Mouse (Mus musculus) 3T3-L1 (cell line): ENCODE measurements around the gene Trpm4.
A peak's percentile ranks its signal among the peaks of the same experiment; 100 is the strongest.

Experiments
- DNase-seq: peaks from one replicate; pipeline ENCODE4 v3.0.0-alpha.2; 2015; ENCODE audit warnings: low read depth, low spot score

Trpm4 gene

GRCm38 (mm10) chr7:45312686-45313453 lies 20.7 kb downstream of the Trpm4 start:
- DNase-seq, result peak; percentile 84

- no peak for DNase-seq
These were observed 21.6 kb downstream of the Trpm4 start for GRCm38 (mm10) chr7:45312023-45312422.

GRCm38 (mm10) chr7:45309455-45309854 lies 24.1 kb downstream of the Trpm4 start:
- DNase-seq, result peak; percentile 35

- no peak for DNase-seq
These were observed 24.9 kb downstream of the Trpm4 start for GRCm38 (mm10) chr7:45308551-45309240.

GRCm38 (mm10) chr7:45305275-45305674 lies 28.3 kb downstream of the Trpm4 start:
- DNase-seq, result peak; percentile 35

GRCm38 (mm10) chr7:45304869-45305268 lies 28.7 kb downstream of the Trpm4 start:
- no peak for DNase-seq

- no peak for DNase-seq
These were observed 31.0 kb downstream of the Trpm4 start for GRCm38 (mm10) chr7:45302626-45303025.

- DNase-seq, result peak; percentile 69
These were observed 33.3 kb downstream of the Trpm4 start for GRCm38 (mm10) chr7:45300270-45300669.

GRCm38 (mm10) chr7:45299752-45300151 lies 33.8 kb downstream of the Trpm4 start:
- peak; percentile 80 for DNase-seq

GRCm38 (mm10) chr7:45297563-45297962 lies 36.0 kb downstream of the Trpm4 start:
- no peak for DNase-seq

GRCm38 (mm10) chr7:45296626-45297025 lies 37.0 kb downstream of the Trpm4 start:
- no peak for DNase-seq

GRCm38 (mm10) chr7:45286486-45286885 lies 47.1 kb downstream of the Trpm4 start:
- no peak for DNase-seq

- DNase-seq, result peak; percentile 21
These were observed 56.3 kb downstream of the Trpm4 start, which contains the start of gene Slc6a21 for GRCm38 (mm10) chr7:45277136-45277760. Slc6a21 (plus strand) TSS chr7:45277513.

- no peak for DNase-seq
These were observed 59.9 kb downstream of the Trpm4 start for GRCm38 (mm10) chr7:45273672-45274071.

- no peak for DNase-seq
These were observed 60.7 kb downstream of the Trpm4 start for GRCm38 (mm10) chr7:45272786-45273412.

GRCm38 (mm10) chr7:45265518-45265917 lies 68.1 kb downstream of the Trpm4 start:
- DNase-seq, result no peak

- no peak for DNase-seq
These were observed 69.2 kb downstream of the Trpm4 start for GRCm38 (mm10) chr7:45264348-45264747.

GRCm38 (mm10) chr7:45263006-45263607 lies 70.5 kb downstream of the Trpm4 start:
- no peak for DNase-seq

GRCm38 (mm10) chr7:45262266-45262665 lies 71.3 kb downstream of the Trpm4 start:
- no peak for DNase-seq

- DNase-seq, result no peak
These were observed 74.3 kb downstream of the Trpm4 start for GRCm38 (mm10) chr7:45259281-45259680.

GRCm38 (mm10) chr7:45257063-45257840 lies 76.3 kb downstream of the Trpm4 start:
- no peak for DNase-seq
